Mouse (Mus musculus) CH12.LX (cell line): Measurements from ENCODE around the gene Gm17364. TPM values are rescaled to one million over a fixed set of nuclear protein-coding genes. Genes with fewer than 3 reads are reported as not detected.

ENCODE experiments used
- DNase-seq: peaks from one replicate; pipeline ENCODE4 v3.0.0-alpha.2; 2013; ENCODE audit errors: extremely low read depth
- H3K27ac ChIP-seq: 2 replicates; pipeline ENCODE4 v1.5.1; 2012; ENCODE audit warnings: low read depth, mild to moderate bottlenecking, control low read depth, moderate library complexity; ENCODE audit not compliant: insufficient read depth
- H3K27me3 ChIP-seq: replicated peaks from 2 replicates; pipeline ENCODE3; 2012; ENCODE audit warnings: inconsistent platforms
- H3K36me3 ChIP-seq, 2 experiments: replicated peaks in 1 of 2; 2 replicates each; pipeline versions ENCODE3 to v1.6.1; 2012; ENCODE audit warnings: inconsistent platforms in 1 of 2, low read length in 1 of 2, mild to moderate bottlenecking in 1 of 2, mixed read lengths in 1 of 2, moderate library complexity in 1 of 2; ENCODE audit not compliant: control insufficient read depth in 1 of 2, insufficient read depth in 1 of 2
- H3K4me1 ChIP-seq, 2 experiments: 2 replicates each; pipeline ENCODE4 v1.6.1; 2012; ENCODE audit warnings: inconsistent platforms in 1 of 2, moderate library complexity in 1 of 2; ENCODE audit not compliant: insufficient read depth in 2 of 2, control insufficient read depth in 1 of 2
- H3K4me2 ChIP-seq: 2 replicates; pipeline ENCODE4 v1.6.1; 2012; ENCODE audit warnings: low read depth, mild to moderate bottlenecking, control low read depth; ENCODE audit not compliant: poor library complexity, insufficient read depth, severe bottlenecking
- H3K4me3 ChIP-seq, 3 experiments: fragments of 150-350 bp in 1 of 3; sonication (generic) in 1 of 3; replicated peaks in 1 of 3; 2 replicates each; pipeline versions ENCODE3 to v1.5.1; 2011 to 2012; ENCODE audit warnings: low read depth in 2 of 3, low read length in 2 of 3, mild to moderate bottlenecking in 2 of 3, moderate library complexity in 2 of 3, control low read depth in 1 of 3, improper control_type of control experiment in 1 of 3, inconsistent platforms in 1 of 3, mixed read lengths in 1 of 3; ENCODE audit not compliant: poor library complexity in 1 of 3
- H3K79me2 ChIP-seq: replicated peaks from 2 replicates; pipeline ENCODE4 v1.6.1; 2012; ENCODE audit warnings: mild to moderate bottlenecking, moderate library complexity; ENCODE audit not compliant: control insufficient read depth, poor library complexity, insufficient read depth, severe bottlenecking; ENCODE audit errors: extremely low read depth
- H3K9ac ChIP-seq: 2 replicates; pipeline ENCODE4 v1.6.1; 2012; ENCODE audit warnings: low read depth, mild to moderate bottlenecking, control low read depth, moderate library complexity; ENCODE audit not compliant: insufficient read depth
- H3K9me3 ChIP-seq: replicated peaks from 2 replicates; pipeline ENCODE3; 2012; ENCODE audit warnings: low read length, inconsistent platforms, mixed read lengths
- E2F4 ChIP-seq: IDR thresholded peaks from 2 replicates; pipeline ENCODE4 v1.6.1; 2011; ENCODE audit warnings: low read depth, low read length, improper control_type of control experiment; ENCODE audit not compliant: insufficient replicate concordance
- IRF4 ChIP-seq: IDR thresholded peaks from 2 replicates; pipeline ENCODE4 v1.6.1; 2014; ENCODE audit warnings: low read depth, mild to moderate bottlenecking, inconsistent platforms, low read length, improper control_type of control experiment
- MAX ChIP-seq: IDR thresholded peaks from 2 replicates; pipeline ENCODE4 v1.6.1; 2011; ENCODE audit warnings: low read length, improper control_type of control experiment
- SMC3 ChIP-seq: IDR thresholded peaks from 2 replicates; pipeline ENCODE4 v1.6.1; 2011; ENCODE audit warnings: low read depth, low read length, improper control_type of control experiment
- TBP ChIP-seq: conservative IDR thresholded peaks from 2 replicates; pipeline ENCODE4 v1.6.1; 2011; ENCODE audit warnings: low read depth, low read length, improper control_type of control experiment
- USF2 ChIP-seq: conservative IDR thresholded peaks from 2 replicates; pipeline ENCODE4 v1.6.1; 2011; ENCODE audit warnings: low read depth, low read length, improper control_type of control experiment
- ZKSCAN1 ChIP-seq: IDR thresholded peaks from 2 replicates; pipeline ENCODE4 v1.6.1; 2012; ENCODE audit warnings: low read depth, inconsistent platforms, low read length, improper control_type of control experiment, borderline replicate concordance
- dilution Hi-C: fragments of 300-500 bp; cut with MboI; formaldehyde crosslinking; loops from 2 replicates; pipeline ENCODE4 v1.14.3; 2020; ENCODE audit warnings: low sequenced_read_pairs; ENCODE audit not compliant: extremely low pct_unique_long_range_greater_than_20kb, extremely low pct_ligation_motif_present
- in situ Hi-C: fragments of 300-500 bp; cut with MboI; formaldehyde crosslinking; loops from 3 replicates; pipeline ENCODE4 v1.14.3; 2019; ENCODE audit warnings: low sequenced_read_pairs, low pct_ligation_motif_present, low pct_unique_long_range_greater_than_20kb, mixed read lengths
- polyA plus RNA-seq: library from polyadenylated mRNA; unstranded; fragments of >175 nt; gene quantifications from 2 replicates; pipeline ENCODE4 v1.2.1, GENCODE M21; 2012; ENCODE audit warnings: low read depth; ENCODE audit not compliant: insufficient read length
- total RNA-seq, 2 experiments: library from RNA; depleted of rRNA; stranded (reverse); fragments of 300-350 nt in 1 of 2; fragments of >200 nt in 1 of 2; gene quantifications; 2 replicates each; pipeline ENCODE4 v1.2.3; 2012 to 2014

Gm17364 gene
- total and polyA plus RNA-seq, 3 experiments, result 17.3 TPM; not detected in 2

- in situ Hi-C loops, result loop anchor here (25.0 kb wide), 1 partner anchor 214 kb away; the partner anchor contains the start of genes Pak1ip1 and Tmem14c
- Histone ChIP-seq H3K27ac (no peak overlapping the region), H3K9me3 (no peaks in the 10 kb centered on the region), H3K27me3 (no peaks in the 10 kb centered on the region), H3K9ac (no peak overlapping the region), H3K79me2 (no peaks in the 10 kb centered on the region), H3K4me2 (no peak overlapping the region), H3K36me3 (no peaks in the 10 kb centered on the region), H3K4me1 (peaks cover 2 to 4% of the 10 kb centered on the region in 2 experiments; a peak in 2 of 4 replicates), H3K4me3 (no peak overlapping the region)
- TF ChIP-seq ZKSCAN1 (no peak), SMC3 (no peak), E2F4 (no peak), TBP (no peak), IRF4 (no peak), USF2 (no peak), MAX (no peak)
- dilution Hi-C loops, result no loop called here
- DNase-seq, result no peak
Observed at GRCm38 (mm10) chr13:41226513-41226912, 47.3 kb downstream of the Gm17364 start.

Other genes with a start within 250 kb of the Gm17364 start
- gene Mak, start 194.3 kb downstream of the Gm17364 start, total RNA-seq (2012; rRNA removed), result not detected in 2 replicates
- not detected in 2 replicates for gene Mak, start 194.3 kb downstream of the Gm17364 start, total RNA-seq (2014; rRNA removed)
- gene Mak, start 194.3 kb downstream of the Gm17364 start, polyA plus RNA-seq, result not detected in 2 replicates
- gene Gcm2, start 162.9 kb downstream of the Gm17364 start, total RNA-seq (2012; rRNA removed), result 1.4 and 2.4 TPM in 2 replicates
- gene Gcm2, start 162.9 kb downstream of the Gm17364 start, total RNA-seq (2014; rRNA removed), result 8.0 and 8.7 TPM in 2 replicates
- gene Gcm2, start 162.9 kb downstream of the Gm17364 start, polyA plus RNA-seq, result 7.2 and 9.0 TPM in 2 replicates
- 0.21 TPM in 1 of 2 replicates, not detected in the other for gene Sycp2l, start 159.7 kb downstream of the Gm17364 start, total RNA-seq (2012; rRNA removed)
- 0.36 and 1.0 TPM in 2 replicates for gene Sycp2l, start 159.7 kb downstream of the Gm17364 start, total RNA-seq (2014; rRNA removed)
- gene Sycp2l, start 159.7 kb downstream of the Gm17364 start, polyA plus RNA-seq, result 1.3 and 1.9 TPM in 2 replicates
- not detected in 2 replicates for gene Elovl2, start 53.6 kb downstream of the Gm17364 start, total RNA-seq (2012; rRNA removed)
- not detected in 2 replicates for gene Elovl2, start 53.6 kb downstream of the Gm17364 start, total RNA-seq (2014; rRNA removed)
- not detected in 2 replicates for gene Elovl2, start 53.6 kb downstream of the Gm17364 start, polyA plus RNA-seq
- gene Smim13, start 24.1 kb downstream of the Gm17364 start, total RNA-seq (2012; rRNA removed), result 4.4 and 5.2 TPM in 2 replicates
- gene Smim13, start 24.1 kb downstream of the Gm17364 start, total RNA-seq (2014; rRNA removed), result 13.4 and 13.5 TPM in 2 replicates
- 10.8 and 11.6 TPM in 2 replicates for gene Smim13, start 24.1 kb downstream of the Gm17364 start, polyA plus RNA-seq
- 42.5 and 46.5 TPM in 2 replicates for gene Nedd9, start 213.4 kb upstream of the Gm17364 start, total RNA-seq (2012; rRNA removed)
- gene Nedd9, start 213.4 kb upstream of the Gm17364 start, total RNA-seq (2014; rRNA removed), result 44.6 and 48.7 TPM in 2 replicates
- gene Nedd9, start 213.4 kb upstream of the Gm17364 start, polyA plus RNA-seq, result 41.3 and 54.1 TPM in 2 replicates